Mouse (Mus musculus) liver, postnatal 0 days (tissue): ENCODE results near the gene Gpr146. TPM values are rescaled to one million over a fixed set of nuclear protein-coding genes. Genes with fewer than 3 reads are reported as not detected.
"Not testable (repeated sequence)": the region's sequence is repeated elsewhere in the genome, so short reads cannot be mapped to it uniquely, and the experiment has no call there.

Experiments used
- ATAC-seq: fragments of 200-750 bp; cut with Nextera tagmentation; 2 replicates; pipeline ENCODE4 v1.8.0; 2017; ENCODE audit warnings: mild to moderate bottlenecking, moderate library complexity
- DNase-seq: peaks from one replicate; pipeline ENCODE4 v3.0.0-alpha.2; 2016
- H3K27ac ChIP-seq: fragments of 300-500 bp; sonication (generic); 2 replicates; pipeline ENCODE4 v1.5.1; 2014; ENCODE audit warnings: antibody characterized with exemption, moderate library complexity, mild to moderate bottlenecking, low read depth
- H3K27me3 ChIP-seq: fragments of 300-500 bp; sonication (generic); 2 replicates; pipeline ENCODE4 v1.6.1; 2014; ENCODE audit warnings: low read length, control low read depth, mixed read lengths; ENCODE audit not compliant: insufficient read depth
- H3K36me3 ChIP-seq: fragments of 300-500 bp; sonication (generic); replicated peaks from 2 replicates; pipeline ENCODE4 v1.6.1; 2014; ENCODE audit warnings: mild to moderate bottlenecking, control low read depth, low read length, moderate library complexity, mixed read lengths; ENCODE audit not compliant: insufficient read depth
- H3K4me1 ChIP-seq: fragments of 300-500 bp; sonication (generic); 2 replicates; pipeline ENCODE4 v1.6.1; 2014; ENCODE audit warnings: antibody characterized with exemption, mild to moderate bottlenecking, control low read depth; ENCODE audit not compliant: insufficient read depth
- H3K4me2 ChIP-seq: fragments of 300-500 bp; sonication (generic); 2 replicates; pipeline ENCODE4 v1.6.1; 2014; ENCODE audit warnings: low read depth, mild to moderate bottlenecking, low read length, moderate library complexity, mixed read lengths
- H3K4me3 ChIP-seq: fragments of 300-500 bp; sonication (generic); 2 replicates; pipeline ENCODE4 v1.5.1; 2014; ENCODE audit warnings: low read depth, low read length
- H3K9ac ChIP-seq: fragments of 300-500 bp; sonication (generic); replicated peaks from 2 replicates; pipeline ENCODE4 v1.6.1; 2014; ENCODE audit warnings: mild to moderate bottlenecking, moderate library complexity
- H3K9me3 ChIP-seq: fragments of 300-500 bp; sonication (generic); 2 replicates; pipeline ENCODE4 v1.6.1; 2016; ENCODE audit warnings: mild to moderate bottlenecking, control low read depth, low read length, mixed read lengths
- CTCF ChIP-seq: sonication (generic); IDR thresholded peaks from 2 replicates; pipeline ENCODE4 v1.5.1; 2016; ENCODE audit warnings: antibody characterized with exemption, low read depth
- EP300 ChIP-seq: IDR thresholded peaks from 2 replicates; pipeline ENCODE4 v1.6.1; 2016; ENCODE audit warnings: antibody characterized with exemption, low read depth, mild to moderate bottlenecking
- WGBS: fragments of 180-500 bp; shearing (Covaris S2); extraction: QIAGEN DNeasy Blood & Tissue Kit; methylation state at CpG from one replicate; pipeline ENCODE4 v1.1.7; 2014; ENCODE audit not compliant: insufficient replicate concordance; 5-methylcytosine and 5-hydroxymethylcytosine counted together
- polyA plus RNA-seq: library from polyadenylated mRNA; unstranded; fragments of >200 nt; fragmentation: Nextera tagmentation; extraction: Ambion mirVana; gene quantifications from 2 replicates; pipeline ENCODE4 v1.2.1, GENCODE M21; 2015

Gene Gpr146
- 14.5 and 14.7 TPM in 2 replicates for polyA plus RNA-seq

- no peak for ATAC-seq
- 25% methylated on average over 18 of the region's 18 CpGs for WGBS
- H3K4me1 ChIP-seq: peaks cover 74% of the 10 kb centered on the region
- peak; percentile 51 for DNase-seq
- no peak within 1 kb of the TSS for H3K4me3 ChIP-seq
- no peaks in the 10 kb centered on the region for H3K27me3 ChIP-seq
- peak within 1 kb of the TSS; percentile 99 for H3K27ac ChIP-seq
- peak within 1 kb of the TSS; percentile 40; the same call in 1 of the 2 replicates for H3K9ac ChIP-seq
- peak within 1 kb of the TSS; percentile 82 for H3K4me2 ChIP-seq
- H3K9me3 ChIP-seq: no peaks in the 10 kb centered on the region
- no peaks in the 10 kb centered on the region for H3K36me3 ChIP-seq
- TF ChIP-seq EP300: no peak
- no peak for TF ChIP-seq CTCF
Observed at GRCm38 (mm10) chr5:139377468-139378270, at the start of gene Gpr146. Gene Gpr146, plus strand, starts transcription at chr5:139377697.

DNA sequence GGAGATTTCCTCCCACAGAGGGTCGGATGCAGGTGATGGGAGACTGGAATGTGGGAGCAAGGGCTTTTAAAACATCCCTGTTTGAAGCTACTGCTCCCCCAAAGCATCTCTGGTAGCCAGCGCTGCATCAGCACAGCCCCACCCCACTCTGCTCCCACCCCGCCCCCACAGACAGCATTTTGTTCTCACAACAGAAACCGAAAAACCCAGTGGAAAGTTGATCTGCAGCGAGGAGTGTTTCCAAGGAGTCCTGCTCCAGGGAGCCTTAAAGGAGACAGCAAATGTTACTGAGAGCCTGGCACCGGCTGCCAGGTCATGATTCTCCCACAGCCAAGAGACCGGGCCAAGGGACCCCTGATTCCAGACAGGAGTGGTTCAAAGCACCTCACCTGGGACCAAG, 46.7 kb upstream of the Gpr146 start:
- TF ChIP-seq CTCF: no peak
- no peak for TF ChIP-seq EP300
- no peak overlapping the region for H3K27ac ChIP-seq
- no peaks in the 10 kb centered on the region for H3K27me3 ChIP-seq
- no peaks in the 10 kb centered on the region for H3K36me3 ChIP-seq
- H3K9ac ChIP-seq: no peak overlapping the region
- DNase-seq (no peak), ATAC-seq (no peak)
- peaks cover 12% of the 10 kb centered on the region for H3K4me1 ChIP-seq
- no peak overlapping the region for H3K4me2 ChIP-seq
- WGBS: 73% methylated on average over 7 of the region's 7 CpGs
- H3K4me3 ChIP-seq: no peak overlapping the region
- no peaks in the 10 kb centered on the region for H3K9me3 ChIP-seq

DNA sequence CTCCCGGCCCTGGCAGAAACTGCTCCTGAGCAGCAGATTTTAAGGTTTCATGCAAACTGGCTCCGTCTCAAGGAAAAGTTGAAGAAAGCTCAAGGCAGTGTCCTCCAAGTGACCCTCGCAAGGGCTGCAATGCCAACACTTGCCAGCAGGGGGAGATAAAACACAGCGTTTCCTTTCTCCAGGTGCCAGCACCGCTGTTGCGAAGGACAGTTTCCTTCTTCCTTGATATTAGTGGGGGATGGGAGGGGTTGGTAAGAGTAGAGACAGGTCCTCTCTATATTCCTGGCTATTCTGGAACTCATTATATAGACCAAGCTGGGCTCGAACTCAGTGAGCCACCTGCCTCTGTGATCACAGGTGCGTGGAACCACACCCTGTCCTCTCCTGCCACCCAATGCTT, 45.8 kb upstream of the Gpr146 start:
- Histone ChIP-seq H3K4me3 (no peak overlapping the region), H3K36me3 (0 out of 2 replicates have a peak, but pooled peaks cover 5% of the 10 kb centered on the region), H3K9ac (no peak overlapping the region), H3K9me3 (no peaks in the 10 kb centered on the region), H3K4me1 (peaks cover 9% of the 10 kb centered on the region), H3K4me2 (no peak overlapping the region), H3K27ac (no peak overlapping the region), H3K27me3 (no peaks in the 10 kb centered on the region)
- TF ChIP-seq CTCF (peak; percentile 98), EP300 (no peak)
- ATAC-seq (peak; percentile 35; the same call in 1 of the 2 replicates), DNase-seq (peak; percentile 87)
- 17% methylated on average over 8 of the region's 8 CpGs for WGBS

GRCm38 (mm10) chr5:139332590-139333272, 44.8 kb upstream of the Gpr146 start:
- no peak for ATAC-seq
- no peak overlapping the region for H3K27ac ChIP-seq
- DNase-seq: no peak
- no peak overlapping the region for H3K4me3 ChIP-seq
- 59% methylated on average over 8 of the region's 8 CpGs for WGBS
- H3K9ac ChIP-seq: peak overlapping the region; percentile 38; the same call in 1 of the 2 replicates
- no peaks in the 10 kb centered on the region for H3K27me3 ChIP-seq
- TF ChIP-seq CTCF: no peak
- no peak for TF ChIP-seq EP300
- peaks cover 9% of the 10 kb centered on the region for H3K4me1 ChIP-seq
- H3K9me3 ChIP-seq: no peaks in the 10 kb centered on the region
- no peak overlapping the region for H3K4me2 ChIP-seq
- H3K36me3 ChIP-seq: peaks cover 5% of the 10 kb centered on the region; the same call in 1 of the 2 replicates

DNA sequence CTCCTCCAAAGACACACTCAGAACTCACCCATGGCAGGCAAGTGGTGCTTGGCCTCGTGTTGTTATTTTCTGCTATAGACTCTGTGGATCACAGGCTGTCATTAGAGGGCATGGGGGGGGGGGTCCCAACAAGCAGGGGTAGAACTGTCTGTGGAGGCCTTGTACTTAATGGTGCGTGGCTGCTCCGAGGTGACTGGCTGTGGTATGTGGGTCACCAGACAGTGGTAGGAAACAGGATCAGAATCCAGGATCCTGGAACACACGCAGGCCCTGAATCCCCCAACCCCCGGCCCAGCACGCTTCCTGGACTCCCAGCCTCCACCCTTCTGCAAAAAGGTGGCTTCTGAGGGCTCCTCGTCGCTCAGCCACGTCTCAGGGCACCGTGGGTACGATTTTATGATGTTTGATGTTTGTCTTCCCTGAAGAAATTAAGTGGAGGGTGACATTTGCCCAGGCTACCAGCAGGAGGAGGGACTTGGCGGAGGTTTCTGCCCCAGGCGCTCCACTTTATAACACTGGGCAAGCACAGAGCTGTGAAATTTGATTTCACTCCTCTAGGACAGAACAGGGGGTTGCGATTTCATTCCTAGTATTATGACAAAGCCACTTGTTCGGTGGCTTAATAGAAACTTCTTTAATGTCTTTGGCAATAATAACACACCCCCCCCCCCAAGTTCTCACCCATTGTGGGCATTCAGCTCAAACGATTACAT, 44.0 kb upstream of the Gpr146 start:
- ATAC-seq: no peak
- TF ChIP-seq CTCF (no peak), EP300 (no peak)

DNA sequence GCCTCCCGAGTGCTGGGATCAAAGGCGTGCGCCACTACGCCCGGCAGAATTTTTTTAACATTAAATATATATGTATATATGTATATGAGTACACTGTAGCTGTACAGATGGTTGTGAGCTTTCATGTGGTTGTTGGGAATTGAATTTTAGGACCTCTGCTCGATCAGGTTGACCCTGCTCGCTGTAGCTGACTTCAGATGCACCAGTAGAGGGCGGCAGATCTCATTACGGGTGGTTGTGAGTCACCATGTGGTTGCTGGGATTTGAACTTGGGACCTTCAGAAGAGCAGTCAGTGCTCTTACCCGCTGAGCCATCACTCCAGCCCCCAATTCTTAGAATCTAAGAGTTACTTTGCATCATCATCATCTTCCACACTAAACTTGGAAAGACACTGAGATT, 43.1 kb upstream of the Gpr146 start:
- not testable (repeated sequence) for H3K4me1 ChIP-seq, H3K9ac ChIP-seq, H3K4me2 ChIP-seq, H3K27ac ChIP-seq, ATAC-seq, H3K9me3 ChIP-seq, H3K4me3 ChIP-seq, H3K27me3 ChIP-seq, DNase-seq
- H3K36me3 ChIP-seq: peaks cover 19% of the 10 kb centered on the region
- TF ChIP-seq CTCF: peak; percentile 27
- 86% methylated on average over 10 of the region's 10 CpGs for WGBS

More for the DNA sequence above, 44.0 kb upstream of the Gpr146 start:
- H3K4me2 ChIP-seq: no peak overlapping the region
- 89% methylated on average over 16 of the region's 16 CpGs for WGBS
- no peak for DNase-seq
- no peak overlapping the region for H3K9ac ChIP-seq
- H3K9me3 ChIP-seq: no peaks in the 10 kb centered on the region
- no peak overlapping the region for H3K27ac ChIP-seq
- H3K36me3 ChIP-seq: peaks cover 11% of the 10 kb centered on the region; the same call in 1 of the 2 replicates
- H3K27me3 ChIP-seq: no peaks in the 10 kb centered on the region
- H3K4me3 ChIP-seq: no peak overlapping the region
- peaks cover 9% of the 10 kb centered on the region for H3K4me1 ChIP-seq
